Mouse (Mus musculus) NIH3T3 (cell line): Measurements from ENCODE around the gene Naip2.
"Not testable (repeated sequence)": the region's sequence is repeated elsewhere in the genome, so short reads cannot be mapped to it uniquely, and the experiment has no call there.

ENCODE experiments used
- DNase-seq: peaks from one replicate; pipeline ENCODE4 v3.0.0-alpha.2; 2012; ENCODE audit warnings: low read depth

Naip2 gene

DNA sequence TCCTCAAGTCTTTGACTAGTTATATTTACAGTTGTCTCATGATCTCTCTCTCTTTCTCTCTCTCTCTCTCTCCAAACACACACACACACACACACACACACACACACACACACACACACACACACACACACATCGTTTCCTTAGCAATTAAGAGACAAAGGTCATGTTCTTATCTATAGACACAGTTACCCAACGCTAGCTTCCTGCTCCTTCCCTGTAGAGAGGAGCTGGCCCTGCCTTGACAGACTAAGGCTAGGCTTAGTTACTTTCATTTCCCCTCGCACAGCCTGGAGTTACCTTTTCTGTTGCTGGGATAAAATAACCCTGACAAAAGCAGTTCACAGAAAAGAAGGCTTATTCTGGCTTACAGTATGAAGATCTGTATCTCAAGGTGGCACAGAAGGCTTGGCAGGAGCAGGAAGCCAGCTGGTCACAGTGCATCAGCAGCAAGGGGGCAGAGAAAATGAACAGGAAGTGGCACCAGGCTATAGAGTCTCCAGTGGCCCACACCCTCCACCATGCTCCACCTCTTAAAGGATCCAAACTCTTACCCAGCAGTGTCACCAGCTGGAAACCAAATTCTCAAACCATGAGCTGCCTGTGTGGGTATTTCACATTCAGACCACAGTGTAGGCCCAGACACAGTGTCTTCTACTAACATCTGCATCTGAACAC is at the start of gene Naip2:
TSS of gene Naip2 (minus strand) at position 434 of the 675 bp plus-strand sequence.
- DNase-seq: peak; percentile 18

DNA sequence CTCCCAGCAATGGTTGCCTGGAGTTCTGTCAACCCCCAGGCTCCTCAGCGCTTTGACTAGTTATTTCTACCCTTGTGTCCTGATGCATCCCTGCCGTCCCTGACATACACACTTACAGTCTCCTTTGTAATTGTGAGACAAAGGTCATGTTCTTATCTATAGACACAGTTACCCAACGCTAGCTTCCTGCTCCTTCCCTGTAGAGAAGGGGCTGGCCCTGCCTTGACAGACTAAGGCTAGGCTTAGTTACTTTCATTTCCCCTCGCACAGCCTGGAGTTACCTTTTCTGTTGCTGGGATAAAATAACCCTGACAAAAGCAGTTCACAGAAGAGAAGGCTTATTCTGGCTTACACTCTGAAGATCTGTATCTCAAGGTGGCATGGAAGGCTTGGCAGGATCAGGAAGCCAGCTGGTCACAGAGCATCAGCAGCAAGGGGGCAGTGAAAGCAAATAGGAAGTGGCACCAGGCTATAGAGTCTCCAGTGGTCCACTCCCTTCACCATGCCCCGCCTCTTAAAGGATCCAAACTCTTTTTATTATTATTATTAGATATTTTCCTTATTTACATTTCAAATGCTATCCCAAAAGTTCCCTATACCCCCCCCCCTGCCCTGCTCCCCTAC is 45.1 kb upstream of the Naip2 start:
- DNase-seq: peak; percentile 33

DNA sequence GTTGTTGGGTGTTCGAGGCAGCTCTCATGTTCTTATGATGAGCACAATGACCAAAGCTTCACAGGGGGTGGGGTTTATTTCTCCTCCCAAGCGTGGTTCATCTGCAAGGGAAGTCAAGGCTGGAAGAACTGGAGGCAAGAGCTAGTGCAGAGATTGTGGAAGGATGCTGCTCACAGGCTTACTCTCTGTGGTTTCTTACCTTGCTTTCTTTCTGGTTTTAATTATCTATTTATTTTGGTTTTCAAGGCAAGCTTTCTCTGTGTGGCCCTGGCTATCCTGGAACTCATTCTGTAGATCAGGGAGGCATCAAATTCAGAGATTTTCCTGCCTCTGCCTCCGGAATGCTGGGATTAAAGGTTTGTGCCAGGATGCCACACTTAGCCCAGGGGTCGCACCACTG is 44.3 kb upstream of the Naip2 start, which contains the start of gene Naip5:
TSS of gene Naip5 (minus strand) at position 101 of the 400 bp plus-strand sequence.
- not testable (repeated sequence) for DNase-seq

DNA sequence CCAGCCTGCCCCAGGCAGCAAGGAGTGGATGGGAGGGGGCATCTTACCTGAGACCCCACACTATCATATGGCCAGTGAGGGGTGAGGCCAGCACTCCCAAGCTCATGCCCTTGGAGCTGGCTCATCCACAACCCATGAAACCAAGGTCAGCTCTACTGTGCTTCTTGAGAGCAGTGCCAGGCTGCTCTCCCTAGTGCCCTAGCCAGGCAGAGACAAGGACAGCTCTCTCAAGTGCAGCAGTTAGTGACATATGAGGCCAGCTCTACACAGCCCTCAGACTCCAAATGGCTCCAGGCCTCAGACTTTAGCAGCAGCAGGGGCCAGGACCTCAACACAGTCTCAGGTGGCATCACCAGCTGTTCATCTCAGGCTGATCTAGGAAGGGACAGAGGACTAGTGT is 41.8 kb upstream of the Naip2 start:
- no peak for DNase-seq

DNA sequence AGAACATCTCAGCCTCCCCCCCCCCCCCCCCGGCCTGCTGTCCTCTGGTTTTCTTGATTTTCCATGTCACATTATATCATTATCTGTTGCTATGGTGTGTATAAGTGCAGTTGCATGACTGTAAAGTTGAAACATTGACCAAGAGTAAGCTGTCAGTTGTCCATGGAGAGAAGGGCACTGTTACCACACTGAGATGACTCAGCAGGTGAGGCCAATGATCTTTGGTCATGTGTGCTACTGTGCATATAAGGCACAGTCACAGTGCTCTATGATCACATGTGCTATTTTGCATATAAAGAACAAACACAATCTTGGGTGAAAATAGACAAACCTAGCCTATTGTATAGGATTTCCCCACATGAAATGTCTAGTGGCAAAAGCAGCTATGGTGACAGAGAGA is 11.8 kb upstream of the Naip2 start:
- DNase-seq: not testable (repeated sequence)

DNA sequence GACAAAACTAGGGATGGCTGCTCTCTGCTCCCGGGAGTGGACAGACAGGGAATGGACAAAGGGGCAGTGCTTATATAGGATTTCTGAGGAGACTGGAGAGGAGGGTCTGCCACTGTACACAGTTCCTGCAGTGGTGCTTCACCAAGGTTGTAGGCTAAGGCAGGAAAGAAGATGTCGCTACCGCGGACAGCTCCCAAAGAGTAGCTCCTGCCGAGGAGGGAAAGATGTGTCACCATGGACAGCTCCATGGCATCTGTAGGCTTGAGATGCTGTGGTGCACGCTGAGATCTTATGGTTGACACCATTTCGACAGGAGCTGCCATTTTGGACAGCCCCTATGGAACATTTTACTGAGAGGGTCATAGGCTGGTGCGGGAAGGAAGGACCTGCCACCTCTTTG is 8.6 kb upstream of the Naip2 start:
- DNase-seq: peak; percentile 80

DNA sequence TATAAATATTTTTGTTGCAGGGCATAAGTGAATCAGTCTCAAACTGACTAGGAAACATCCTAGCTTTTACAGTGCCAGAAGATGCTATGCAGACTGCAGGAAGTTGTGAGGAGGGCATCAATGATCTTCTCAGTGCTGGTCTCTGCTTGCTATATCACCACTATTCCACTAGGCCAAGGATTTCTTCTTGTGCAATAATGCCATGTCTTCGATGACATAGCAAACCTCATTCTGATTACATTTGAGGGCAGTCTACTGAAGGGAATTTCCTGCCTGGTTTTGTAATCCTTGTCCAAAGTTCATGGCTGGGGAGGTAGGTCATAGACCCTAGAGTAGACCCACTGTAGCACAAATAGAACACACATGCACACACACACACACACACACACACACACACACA is 1.4 kb upstream of the Naip2 start:
- no peak for DNase-seq

DNA sequence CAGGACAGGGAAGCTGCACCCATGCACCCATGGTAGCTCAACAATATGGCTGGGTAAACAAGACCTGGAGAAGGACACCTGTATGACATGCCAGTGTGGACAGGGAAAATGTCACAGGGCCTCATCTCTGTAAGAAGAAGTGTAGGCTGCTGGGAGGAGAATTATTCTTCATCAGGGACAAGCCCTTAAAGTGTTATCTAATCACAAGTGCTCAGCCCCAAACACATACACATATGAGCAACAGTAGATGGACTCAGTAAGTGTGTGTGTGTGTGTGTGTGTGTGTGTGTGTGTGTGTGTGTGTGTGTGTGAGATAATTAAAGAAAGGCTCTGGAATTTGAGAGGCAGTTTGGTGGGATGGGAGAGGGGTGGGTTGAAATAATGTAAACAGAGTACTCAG is 1.1 kb downstream of the Naip2 start:
- no peak for DNase-seq

DNA sequence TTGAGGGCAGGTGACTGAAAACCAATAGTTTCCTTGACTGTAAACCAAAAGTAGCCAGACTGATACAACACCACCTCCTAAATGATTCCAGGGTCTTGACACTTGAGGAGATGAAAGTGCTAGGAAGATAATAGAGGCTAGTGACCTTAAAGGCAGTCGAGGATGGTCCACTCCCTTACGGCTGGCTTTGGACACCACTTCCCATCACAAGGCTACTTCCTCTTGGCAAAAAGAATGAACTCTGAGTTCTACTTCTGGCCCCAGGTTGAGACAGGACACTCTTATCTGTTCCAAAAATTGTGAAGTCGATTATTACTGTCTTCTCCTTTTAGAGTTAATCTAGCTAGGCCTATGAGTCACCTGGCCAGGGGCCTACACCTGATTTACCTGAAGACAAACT is 6.5 kb downstream of the Naip2 start:
- DNase-seq: no peak

DNA sequence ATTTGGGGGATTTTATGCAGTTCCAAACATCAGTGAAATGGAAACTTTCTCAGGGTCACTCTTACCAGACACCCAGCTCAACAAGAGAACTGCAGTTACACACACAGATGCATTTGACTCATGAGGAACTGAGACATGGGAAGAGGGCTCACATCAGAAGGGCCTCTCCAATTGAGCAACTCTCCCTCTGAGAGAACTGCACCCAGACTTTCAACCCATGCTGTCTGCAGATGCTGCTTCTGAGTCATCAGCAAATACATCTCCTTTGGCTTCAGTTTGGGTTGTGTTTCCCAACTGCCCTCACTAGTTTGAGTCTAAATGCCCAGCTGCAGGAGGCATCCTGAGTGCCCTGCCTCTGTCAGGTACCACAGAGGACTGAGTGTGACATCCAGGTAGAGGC is 18.8 kb downstream of the Naip2 start:
- DNase-seq: peak; percentile 69

DNA sequence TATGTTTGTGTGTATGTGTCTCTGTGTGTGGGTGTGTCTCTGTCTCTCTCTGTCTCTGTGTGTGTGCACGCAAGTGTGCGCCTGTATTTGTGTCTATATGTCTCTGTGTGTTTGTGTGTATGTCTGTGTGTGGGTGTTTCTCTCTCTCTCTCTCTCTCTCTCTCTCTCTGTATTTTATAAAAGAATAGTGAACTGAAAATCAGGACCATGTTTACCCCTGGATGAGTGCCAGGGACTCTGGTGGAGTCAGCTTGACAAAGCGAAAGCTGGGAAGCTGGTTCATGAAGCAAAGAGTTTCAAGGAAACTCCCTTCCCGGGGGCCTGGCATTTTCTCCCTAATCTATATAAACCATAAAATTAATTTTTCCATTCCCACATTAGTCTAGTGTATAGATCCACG is 27.5 kb downstream of the Naip2 start:
- peak; percentile 27 for DNase-seq

DNA sequence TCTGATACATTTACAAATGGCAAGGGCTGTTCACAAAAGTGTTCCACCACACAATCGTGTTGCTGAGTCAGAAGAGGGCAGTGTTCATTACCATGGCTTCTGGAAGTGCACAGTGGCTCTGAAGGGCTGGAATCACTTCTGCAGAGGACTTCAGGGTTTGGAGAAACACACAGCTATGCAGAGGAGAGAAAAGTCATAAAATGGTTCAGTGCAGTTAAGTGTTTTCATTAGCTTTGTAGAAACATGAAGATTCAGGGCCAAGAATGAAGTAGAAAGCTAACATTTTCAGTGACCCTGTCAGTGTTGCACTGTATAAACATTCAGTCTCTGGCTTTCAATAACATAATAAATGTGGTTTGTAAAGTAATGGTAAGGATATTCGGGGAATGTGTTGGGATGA is 35.5 kb downstream of the Naip2 start:
- not testable (repeated sequence) for DNase-seq

DNA sequence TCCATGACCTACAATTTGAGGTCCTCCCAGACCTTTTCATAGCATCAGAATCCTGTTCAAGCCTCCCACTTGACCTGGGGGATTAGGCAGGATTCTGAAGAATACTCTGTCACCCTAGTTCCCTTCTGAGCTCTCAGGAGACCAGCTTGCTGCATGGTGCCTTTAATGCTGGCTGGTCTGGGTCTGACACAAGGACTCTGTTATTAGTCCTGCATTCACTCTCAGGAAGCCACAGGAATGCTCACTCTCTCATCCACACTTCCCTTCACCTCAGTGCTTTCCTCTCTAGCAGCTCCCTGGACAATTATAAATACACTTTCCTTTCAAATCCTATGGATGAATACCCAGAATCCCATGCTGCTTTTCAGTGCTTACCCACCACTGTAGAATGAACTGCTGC is 39.4 kb downstream of the Naip2 start:
- not testable (repeated sequence) for DNase-seq

DNA sequence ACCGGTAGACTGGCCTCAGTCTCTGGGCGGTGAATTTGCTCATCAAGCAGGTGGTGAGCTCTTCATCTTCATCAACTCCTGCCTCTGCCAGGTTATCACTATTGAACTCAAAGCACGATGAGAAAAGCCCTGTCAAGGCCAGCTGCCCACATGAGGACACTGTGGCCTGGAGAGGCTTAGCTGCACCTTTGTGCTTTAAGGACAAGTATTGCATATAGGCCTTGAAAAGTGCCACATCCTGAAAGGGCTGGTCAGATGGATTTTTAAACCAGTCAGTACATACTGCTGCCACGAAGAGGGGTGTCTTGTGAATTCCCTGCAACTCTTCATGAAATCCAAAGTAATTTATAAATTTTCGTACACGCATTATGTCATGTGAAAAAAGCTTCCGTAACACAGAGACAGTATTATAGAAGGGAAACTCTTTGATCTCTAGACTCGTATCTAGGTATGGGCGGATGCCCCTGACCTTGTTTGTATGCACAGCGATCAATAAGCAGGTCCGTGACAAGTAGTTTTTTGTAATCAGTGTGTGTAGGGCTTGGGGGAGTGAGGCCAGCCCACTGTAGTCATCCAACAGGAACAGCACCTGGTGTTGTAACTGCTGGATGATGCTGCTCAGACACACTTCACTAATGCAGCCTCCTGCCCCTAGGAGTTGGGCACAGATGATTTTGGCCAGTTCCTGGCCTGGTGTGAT is 40.6 kb downstream of the Naip2 start:
- not testable (repeated sequence) for DNase-seq

DNA sequence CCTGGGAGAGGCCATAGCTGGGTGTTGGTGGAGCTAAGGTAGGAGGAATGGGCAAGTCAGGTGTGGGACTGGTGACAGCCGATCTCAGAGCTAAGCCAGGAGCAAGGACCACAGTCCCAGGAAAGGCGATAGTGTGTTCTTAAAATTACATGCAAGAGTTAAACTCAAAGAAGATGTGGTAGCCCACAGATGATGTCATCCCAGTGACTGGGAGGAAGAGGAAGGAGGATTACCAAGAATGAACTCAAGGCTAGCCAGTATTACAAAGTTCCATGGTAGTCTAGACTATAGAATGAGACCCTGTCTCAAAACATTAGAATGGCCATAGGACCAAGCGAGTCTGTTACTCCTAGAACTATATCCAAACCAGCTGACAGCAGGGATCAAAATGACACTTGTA is 45.3 kb downstream of the Naip2 start:
- no peak for DNase-seq

DNA sequence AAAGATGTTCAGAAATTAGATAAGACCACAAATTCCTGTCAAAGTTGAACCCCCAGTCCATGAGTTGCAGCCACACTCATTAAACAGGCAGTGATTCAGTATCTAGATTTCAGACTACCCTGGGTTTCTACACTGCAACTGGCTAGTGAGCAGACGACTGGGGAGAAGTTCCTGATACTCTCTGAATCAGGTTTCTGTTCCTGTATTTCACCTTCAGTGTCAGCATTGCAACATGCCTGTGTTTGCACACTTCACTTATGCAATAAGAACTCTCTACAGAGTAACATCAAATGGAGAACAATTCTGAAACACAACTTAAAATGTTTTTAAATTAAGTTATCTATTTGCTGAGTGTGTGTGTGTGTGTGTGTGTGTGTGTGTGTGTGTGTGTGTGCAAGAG is 49.2 kb downstream of the Naip2 start:
- DNase-seq: no peak

DNA sequence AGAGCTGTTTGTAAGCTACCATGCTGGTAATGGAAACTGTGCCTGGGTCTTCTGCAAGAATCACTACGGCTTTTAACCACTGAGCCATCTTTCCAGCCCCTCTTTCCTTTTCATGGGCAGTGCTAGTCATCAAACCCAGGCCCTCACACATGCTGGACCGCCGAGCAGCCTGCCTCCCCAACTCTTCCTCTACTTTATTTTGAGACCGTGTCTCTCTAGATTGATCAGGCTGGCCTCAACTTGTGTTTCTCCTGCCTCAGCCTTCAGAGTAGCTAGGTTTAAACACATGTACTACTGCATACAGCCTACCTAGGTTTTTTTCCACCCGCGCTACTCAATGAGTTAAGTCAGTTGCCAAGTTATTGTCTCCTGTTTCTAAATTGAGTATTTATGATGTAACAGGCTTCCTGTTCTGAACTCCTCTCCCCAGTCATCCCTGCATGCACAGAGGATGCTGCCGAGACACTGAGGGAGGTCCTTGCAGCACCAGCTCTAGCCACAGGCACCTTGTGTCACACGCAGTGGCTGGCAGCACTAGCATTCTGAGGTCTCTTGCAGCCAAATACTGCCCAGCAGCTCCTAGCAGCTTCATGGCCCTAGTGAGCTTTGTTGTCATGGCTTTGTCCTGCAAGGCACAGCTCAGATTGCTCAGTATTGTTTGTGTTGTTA is 60.1 kb downstream of the Naip2 start:
- no peak for DNase-seq

DNA sequence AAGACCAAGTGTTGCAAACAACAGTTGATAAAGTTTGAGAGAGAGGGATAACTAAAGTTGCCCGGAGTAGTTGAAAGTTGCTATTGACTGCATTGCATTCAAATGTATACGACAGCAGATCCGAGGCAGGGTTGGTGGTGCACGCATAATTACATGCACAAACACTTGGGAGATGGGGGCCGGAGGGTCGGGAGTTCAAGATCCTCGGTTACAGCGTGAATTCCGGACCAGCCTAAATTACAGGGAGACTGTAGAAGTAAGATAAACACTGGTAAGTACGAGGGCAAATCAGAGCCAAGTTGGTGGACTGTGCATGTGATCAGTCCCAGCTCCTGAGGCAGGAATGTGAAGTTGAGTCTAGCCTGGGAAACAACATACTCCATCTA is 76.6 kb downstream of the Naip2 start:
- DNase-seq: peak; percentile 7

DNA sequence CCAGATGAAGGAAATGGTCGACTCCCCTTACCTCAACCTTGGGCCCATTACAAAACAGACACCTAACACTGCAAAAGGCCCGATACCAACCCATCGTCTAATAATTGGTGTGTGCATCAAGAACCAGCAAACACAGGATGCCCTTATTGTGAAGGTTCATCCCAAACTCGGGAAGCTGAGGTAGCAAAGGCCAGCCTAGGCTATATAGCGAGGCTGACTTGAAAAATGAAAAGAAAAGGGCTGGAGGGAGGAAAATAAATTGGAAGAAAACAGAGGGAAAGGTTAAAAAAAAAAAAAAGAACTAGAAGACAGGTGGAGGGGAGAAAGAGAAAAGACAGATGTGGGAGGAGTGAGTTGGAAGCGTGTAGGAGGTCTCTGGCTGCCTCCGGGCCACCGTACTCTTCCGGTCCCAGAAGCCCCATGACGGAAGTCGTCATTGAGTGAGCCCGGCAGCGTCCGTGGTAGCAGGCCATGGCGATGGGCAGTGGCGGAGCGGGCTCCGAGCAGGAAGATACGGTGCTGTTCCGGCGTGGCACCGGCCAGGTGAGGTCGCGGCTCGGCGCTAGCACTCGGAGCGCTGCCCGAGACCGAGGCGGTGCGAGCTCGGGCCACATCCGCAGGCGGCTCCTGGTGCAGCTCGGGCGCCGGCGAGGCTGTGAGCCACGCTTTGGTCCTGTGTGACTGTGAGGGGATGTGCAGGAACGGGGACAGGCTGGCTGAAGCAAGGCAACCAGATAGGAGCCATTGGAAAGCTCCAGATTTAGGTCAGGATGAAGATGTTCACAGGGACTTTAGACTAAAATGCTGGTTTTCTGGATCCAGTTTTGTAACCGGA is 77.3 kb downstream of the Naip2 start, which contains the start of gene Smn1:
TSS of gene Smn1 (plus strand) at position 430 of the 835 bp plus-strand sequence.
- peak; percentile 92 for DNase-seq

DNA sequence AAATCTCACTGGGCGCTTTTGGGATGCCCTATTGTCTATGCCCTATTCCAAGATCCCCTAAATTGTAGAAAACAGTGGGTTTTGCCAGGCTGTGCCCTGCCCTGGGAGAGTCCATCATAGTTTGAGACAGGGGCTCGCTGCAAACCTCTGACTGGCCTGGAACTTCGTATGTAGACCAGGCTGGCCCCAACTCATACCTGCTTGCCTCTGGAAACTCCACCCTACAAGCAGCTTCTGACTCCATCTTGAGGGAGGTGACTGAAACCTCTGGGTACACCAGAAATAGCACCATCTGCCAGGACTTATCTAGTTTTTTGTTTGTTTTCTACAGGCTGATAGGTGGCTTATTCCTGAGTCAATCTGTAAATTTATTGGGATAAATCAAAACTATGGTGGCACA is 77.9 kb downstream of the Naip2 start:
- no peak for DNase-seq

DNA sequence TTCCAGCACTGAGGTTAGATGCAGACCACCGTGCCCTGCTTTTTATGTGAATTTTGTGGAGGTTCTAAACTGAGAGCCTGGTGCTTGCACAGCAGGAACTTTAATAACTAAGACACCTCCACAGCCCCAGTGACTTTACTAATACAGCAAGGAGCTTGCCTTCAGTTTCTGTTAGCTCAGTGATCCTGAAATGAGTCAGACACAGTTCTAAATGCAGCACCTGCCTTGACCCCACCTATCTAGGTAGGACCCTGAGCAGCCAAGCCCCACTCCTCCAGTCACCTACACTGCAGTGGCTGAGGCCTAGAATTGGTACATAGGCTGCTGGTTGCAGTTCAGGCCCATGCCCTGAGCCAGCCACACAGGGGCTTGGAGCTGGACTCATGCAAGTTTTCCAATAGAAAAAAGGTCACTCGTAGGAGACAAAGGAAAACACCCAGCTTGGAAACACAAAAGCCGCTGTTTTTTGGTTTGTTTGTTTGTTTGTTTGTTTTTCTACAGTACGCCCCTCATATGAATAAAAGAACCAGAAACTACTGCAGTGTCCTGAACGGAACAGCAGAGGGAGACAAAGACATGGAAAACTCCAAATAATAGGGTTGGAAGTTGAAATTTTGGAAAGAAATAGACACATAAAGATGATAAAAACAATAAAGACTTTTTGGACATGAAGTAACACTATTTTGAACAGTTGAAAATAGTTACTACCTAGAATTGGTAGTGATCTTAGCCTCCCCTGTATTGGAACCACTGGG is 89.5 kb downstream of the Naip2 start:
- DNase-seq: peak; percentile 65
